Mouse (Mus musculus): ENCODE measurements around the gene Zfr.

DNA sequence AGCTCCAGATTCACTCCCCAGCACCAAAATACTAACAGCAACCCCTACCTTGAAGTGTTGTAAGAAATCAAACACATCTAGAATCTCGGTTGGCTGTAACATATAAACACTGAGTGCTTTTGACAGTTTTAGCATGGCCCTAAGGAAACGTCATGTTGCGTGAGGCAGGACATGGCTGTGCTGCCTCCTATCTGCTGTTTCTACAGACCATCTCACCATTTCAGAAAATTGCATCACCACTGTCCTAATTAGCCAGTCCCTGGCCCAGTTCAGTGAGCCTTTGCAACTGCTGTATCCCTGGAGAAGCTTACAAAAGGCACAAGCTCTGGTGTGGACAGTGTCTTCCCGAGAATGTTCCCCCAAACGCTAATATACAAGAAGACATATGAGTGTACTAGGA is 16.7 kb upstream of the Zfr start:
- TF ChIP-seq GATA1 (IDR thresholded peaks at IDR 0.05; ENCODE audit: borderline replicate concordance, low read length) (no peak), FLI1 (IDR thresholded peaks at IDR 0.05; ENCODE audit: low read length) (no peak)

Measured in megakaryocyte, embryonic 14.5 days (primary cell).